Mouse (Mus musculus) ES-Bruce4 (cell line): ENCODE data around the gene Hemk1. TPM values are rescaled to one million over a fixed set of nuclear protein-coding genes. Genes with fewer than 3 reads are reported as not detected.

Source experiments
- H3K27ac ChIP-seq: 2 replicates; pipeline ENCODE4 v1.5.1; 2012; ENCODE audit warnings: low read length, inconsistent platforms; ENCODE audit not compliant: insufficient read depth
- H3K27me3 ChIP-seq: 2 replicates; pipeline ENCODE4 v1.6.1; 2012; ENCODE audit warnings: mild to moderate bottlenecking, low read length, inconsistent platforms; ENCODE audit not compliant: control insufficient read depth, poor library complexity, insufficient read depth, severe bottlenecking
- H3K36me3 ChIP-seq: 2 replicates; pipeline ENCODE4 v1.6.1; 2012; ENCODE audit warnings: inconsistent platforms, mild to moderate bottlenecking, low read length, moderate library complexity; ENCODE audit not compliant: control insufficient read depth, poor library complexity, insufficient read depth, severe bottlenecking
- H3K4me1 ChIP-seq: one replicate; pipeline ENCODE4 v1.8.1; 2011; ENCODE audit warnings: low read length; ENCODE audit not compliant: control insufficient read depth, insufficient read depth
- H3K4me3 ChIP-seq: 2 replicates; pipeline ENCODE4 v1.5.1; 2011; ENCODE audit warnings: low read depth, mild to moderate bottlenecking, low read length
- H3K9ac ChIP-seq: 2 replicates; pipeline ENCODE4 v1.6.1; 2012; ENCODE audit warnings: low read depth, mild to moderate bottlenecking, inconsistent platforms; ENCODE audit not compliant: poor library complexity, severe bottlenecking
- H3K9me3 ChIP-seq: replicated peaks from 2 replicates; pipeline ENCODE4 v1.6.1; 2012; ENCODE audit warnings: mild to moderate bottlenecking, low read length, inconsistent platforms; ENCODE audit not compliant: control insufficient read depth, poor library complexity, insufficient read depth, severe bottlenecking
- CTCF ChIP-seq: IDR thresholded peaks from one replicate; pipeline ENCODE4 v1.8.1; 2011; ENCODE audit warnings: low read depth, low read length
- EP300 ChIP-seq: IDR thresholded peaks from 2 replicates; pipeline ENCODE4 v1.6.1; 2011; ENCODE audit warnings: low read depth, low read length; ENCODE audit not compliant: insufficient read depth
- POLR2A ChIP-seq: IDR thresholded peaks from one replicate; pipeline ENCODE4 v1.8.1; 2011; ENCODE audit warnings: low read length; ENCODE audit not compliant: insufficient read depth
- polyA plus RNA-seq: library from polyadenylated mRNA; stranded (reverse); fragments of >200 nt; gene quantifications from 2 replicates; pipeline ENCODE4 v1.2.4, GENCODE M21; 2011; ENCODE audit warnings: low read depth; ENCODE audit not compliant: missing spikeins, insufficient read depth, insufficient read length

Gene Hemk1
- polyA plus RNA-seq, 1 experiment = 11.0 TPM

- Histone ChIP-seq H3K27me3 (no peaks in the 10 kb centered on the region), H3K27ac (peak overlapping the region; percentile 38), H3K9me3 (no peaks in the 10 kb centered on the region), H3K9ac (no peak overlapping the region), H3K4me3 (no peak overlapping the region), H3K4me1 (peaks cover 12% of the 10 kb centered on the region), H3K36me3 (no peaks in the 10 kb centered on the region)
- TF ChIP-seq CTCF (no peak), EP300 (no peak), POLR2A (no peak)
These were observed 56.7 kb downstream of the Hemk1 start for GRCm38 (mm10) chr9:107281241-107281987.

- no peaks in the 10 kb centered on the region for H3K9me3 ChIP-seq
- H3K27me3 ChIP-seq = no peaks in the 10 kb centered on the region
- H3K27ac ChIP-seq = peak overlapping the region; percentile 93
- no peaks in the 10 kb centered on the region for H3K36me3 ChIP-seq
- H3K9ac ChIP-seq = no peak overlapping the region
- TF ChIP-seq CTCF (no peak), EP300 (no peak), POLR2A (no peak)
- peaks cover 12% of the 10 kb centered on the region for H3K4me1 ChIP-seq
- H3K4me3 ChIP-seq = peak overlapping the region; percentile 31
These were observed 57.7 kb downstream of the Hemk1 start for GRCm38 (mm10) chr9:107280322-107281027.

GRCm38 (mm10) chr9:107279378-107280321 is 58.5 kb downstream of the Hemk1 start:
- Histone ChIP-seq H3K4me1 (peaks cover 9% of the 10 kb centered on the region), H3K27ac (peak overlapping the region; percentile 93), H3K36me3 (no peaks in the 10 kb centered on the region), H3K4me3 (peak overlapping the region; percentile 31), H3K9me3 (no peaks in the 10 kb centered on the region), H3K27me3 (no peaks in the 10 kb centered on the region), H3K9ac (no peak overlapping the region)
- TF ChIP-seq CTCF (no peak), POLR2A (no peak), EP300 (no peak; the same call in 1 of the 2 replicates)

- H3K27me3 ChIP-seq = no peaks in the 10 kb centered on the region
- H3K4me1 ChIP-seq = peaks cover 9% of the 10 kb centered on the region
- H3K9me3 ChIP-seq = no peaks in the 10 kb centered on the region
- no peak overlapping the region for H3K9ac ChIP-seq
- TF ChIP-seq EP300 (no peak), CTCF (no peak), POLR2A (no peak)
- no peak overlapping the region for H3K4me3 ChIP-seq
- peak overlapping the region; percentile 93 for H3K27ac ChIP-seq
- no peaks in the 10 kb centered on the region for H3K36me3 ChIP-seq
These were observed 59.4 kb downstream of the Hemk1 start for GRCm38 (mm10) chr9:107278527-107279377.

- Histone ChIP-seq H3K4me1 (peaks cover 9% of the 10 kb centered on the region), H3K36me3 (no peaks in the 10 kb centered on the region), H3K27me3 (no peaks in the 10 kb centered on the region), H3K27ac (no peak overlapping the region), H3K4me3 (no peak overlapping the region), H3K9me3 (no peaks in the 10 kb centered on the region), H3K9ac (no peak overlapping the region)
- TF ChIP-seq POLR2A (no peak), EP300 (no peak), CTCF (no peak)
These were observed 60.0 kb downstream of the Hemk1 start for GRCm38 (mm10) chr9:107278126-107278525.
